Mouse (Mus musculus): ENCODE measurements around the gene Lpin2.
A peak's percentile ranks its signal among the peaks of the same experiment; 100 is the strongest.

Lpin2 gene

DNA sequence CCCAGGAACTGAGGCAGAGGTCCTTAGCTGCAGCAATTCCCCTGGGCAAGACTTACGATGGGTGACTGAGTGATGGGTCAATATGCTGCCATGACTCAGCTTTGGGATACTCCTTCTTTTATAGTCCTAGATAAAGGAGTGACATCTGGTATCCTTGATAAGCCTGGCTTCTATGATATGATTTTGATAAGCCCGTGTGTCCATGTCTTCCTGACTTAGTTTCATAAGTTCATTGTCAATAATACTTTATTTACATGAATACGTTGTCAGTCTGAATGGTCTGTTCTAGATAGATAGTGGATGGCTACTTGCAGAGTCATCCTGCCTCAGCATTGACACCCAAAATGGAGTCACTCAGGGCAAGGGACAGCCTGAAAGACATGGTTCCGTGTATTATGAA lies 11.2 kb upstream of the Lpin2 start:
- DNase-seq (ENCODE audit: low spot score), result no peak

DNA sequence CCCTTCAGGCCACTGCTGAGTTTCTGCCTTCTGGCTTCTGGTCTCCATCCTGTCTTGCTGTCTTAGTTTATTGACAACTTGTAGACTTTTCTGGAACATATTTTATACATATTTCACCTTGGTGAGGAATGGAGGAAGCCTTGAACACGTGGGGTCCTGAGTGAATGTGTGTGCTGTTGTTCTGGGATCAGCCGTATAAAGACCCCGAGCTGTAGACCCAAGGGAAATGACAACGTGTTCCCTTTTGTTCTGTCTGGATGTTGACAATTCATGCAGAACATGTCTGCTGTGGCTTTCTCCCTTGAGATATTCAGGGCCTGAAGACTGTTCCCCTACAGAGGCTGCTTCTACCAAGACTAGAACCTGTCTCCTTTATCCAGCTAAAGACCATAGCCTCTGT lies 5.0 kb upstream of the Lpin2 start:
- no peak for DNase-seq (ENCODE audit: low spot score)

DNA sequence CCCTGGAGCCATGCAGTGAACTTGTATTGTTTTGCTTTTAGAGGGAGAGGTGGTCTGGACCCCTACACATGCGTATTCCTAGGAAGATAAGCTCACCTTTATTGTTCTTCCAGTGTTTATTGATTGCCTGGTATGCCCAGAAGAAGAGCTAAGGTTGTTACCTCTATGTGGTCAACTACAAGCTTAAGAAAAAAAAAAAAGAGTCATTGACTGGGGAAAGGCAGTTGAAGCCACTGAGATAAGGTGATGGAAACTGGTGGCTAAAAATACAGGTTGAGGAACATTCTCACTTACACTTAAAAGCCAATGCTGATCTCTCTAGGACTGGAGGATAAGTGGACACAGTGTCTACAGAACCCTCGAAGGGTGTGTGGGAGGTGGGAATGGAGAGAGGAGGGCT lies 4.4 kb upstream of the Lpin2 start:
- DNase-seq (ENCODE audit: low spot score), result no peak

DNA sequence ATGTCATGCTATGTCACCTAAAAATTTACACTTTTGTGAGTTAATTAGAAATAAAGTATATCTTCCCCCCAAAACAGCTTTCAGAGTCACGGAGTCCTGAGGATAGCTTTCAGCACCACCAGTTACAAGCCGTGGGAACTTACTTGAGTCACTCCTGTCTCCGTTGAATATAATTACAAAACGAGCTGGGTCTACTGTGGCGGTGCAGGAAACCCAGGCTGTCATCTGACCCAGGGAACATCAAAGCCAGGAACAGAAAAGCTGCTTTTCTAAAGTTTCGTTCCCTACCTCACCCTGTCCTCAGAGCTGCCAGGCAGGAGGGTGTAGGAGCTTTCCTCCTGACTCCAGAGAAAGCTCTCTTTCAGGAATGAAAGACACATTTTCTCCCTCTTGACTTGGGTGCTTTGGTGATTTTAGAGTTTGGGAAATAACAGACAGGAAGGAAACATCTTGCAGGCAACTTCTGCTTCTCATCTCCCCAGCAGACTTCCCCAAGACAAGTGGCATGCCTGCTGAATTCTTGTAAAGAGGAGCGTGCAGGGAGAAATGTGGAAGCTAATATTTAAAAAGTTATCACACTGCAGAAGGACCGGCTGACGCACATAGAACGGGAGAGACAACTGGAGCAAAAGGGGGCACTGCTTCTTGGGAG lies 3.7 kb upstream of the Lpin2 start:
- no peak for DNase-seq (ENCODE audit: low spot score)

DNA sequence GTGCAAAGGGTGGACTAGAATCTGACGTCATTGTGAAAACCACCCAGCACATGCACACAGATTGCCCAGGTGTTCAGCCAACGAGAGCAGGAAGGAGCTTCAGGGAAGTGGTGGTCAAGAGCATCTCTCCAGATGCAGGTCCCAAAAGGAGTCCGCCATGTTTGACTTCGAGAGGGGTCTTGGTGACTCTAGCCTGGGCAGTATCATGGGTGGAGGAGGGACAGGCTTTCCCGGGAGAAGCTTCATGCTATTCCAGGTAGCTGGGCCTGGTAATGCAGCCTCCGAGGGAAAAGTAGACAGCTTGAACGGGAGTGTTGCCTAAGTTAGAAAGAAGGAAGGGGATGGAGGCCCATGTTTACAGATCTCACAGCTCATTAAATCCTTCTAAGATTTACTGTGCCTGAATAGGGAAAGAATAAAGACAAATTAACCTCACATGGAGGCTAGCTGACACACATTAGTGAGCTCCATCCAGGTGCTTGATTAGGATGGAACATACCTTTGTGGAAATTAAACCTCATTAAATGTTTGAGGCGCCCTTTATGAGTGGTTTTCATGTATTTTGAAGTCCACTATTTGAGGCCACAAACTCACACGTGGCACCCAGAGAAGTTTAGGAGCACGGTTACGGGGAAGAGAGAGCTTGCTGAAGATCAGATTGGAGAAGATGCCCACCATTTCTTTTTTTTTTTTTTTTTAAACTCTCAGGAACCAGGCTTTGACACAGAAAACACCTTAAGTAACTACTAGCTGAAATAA lies 2.6 kb upstream of the Lpin2 start:
- no peak for DNase-seq (ENCODE audit: low spot score)

DNA sequence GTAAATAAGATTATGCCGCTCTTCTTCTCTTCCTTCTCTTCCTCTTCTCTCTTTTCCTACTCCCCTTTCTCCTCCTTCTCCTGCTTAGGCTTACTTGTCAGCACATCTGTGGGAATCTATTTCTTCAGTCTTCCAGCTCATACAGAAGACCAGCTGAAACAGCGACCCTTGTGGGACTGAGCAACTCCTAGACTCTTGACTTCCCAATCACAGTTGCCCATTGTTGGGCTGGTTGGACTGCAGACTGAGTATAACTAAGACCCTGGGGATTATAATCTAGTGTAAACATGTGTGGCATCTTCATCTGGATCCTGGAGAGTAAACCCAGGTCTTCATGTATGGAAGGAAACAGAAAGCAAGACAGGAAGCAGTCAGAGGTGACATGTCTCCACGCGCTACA lies 1.8 kb upstream of the Lpin2 start:
- no peak for DNase-seq (ENCODE audit: low spot score)

DNA sequence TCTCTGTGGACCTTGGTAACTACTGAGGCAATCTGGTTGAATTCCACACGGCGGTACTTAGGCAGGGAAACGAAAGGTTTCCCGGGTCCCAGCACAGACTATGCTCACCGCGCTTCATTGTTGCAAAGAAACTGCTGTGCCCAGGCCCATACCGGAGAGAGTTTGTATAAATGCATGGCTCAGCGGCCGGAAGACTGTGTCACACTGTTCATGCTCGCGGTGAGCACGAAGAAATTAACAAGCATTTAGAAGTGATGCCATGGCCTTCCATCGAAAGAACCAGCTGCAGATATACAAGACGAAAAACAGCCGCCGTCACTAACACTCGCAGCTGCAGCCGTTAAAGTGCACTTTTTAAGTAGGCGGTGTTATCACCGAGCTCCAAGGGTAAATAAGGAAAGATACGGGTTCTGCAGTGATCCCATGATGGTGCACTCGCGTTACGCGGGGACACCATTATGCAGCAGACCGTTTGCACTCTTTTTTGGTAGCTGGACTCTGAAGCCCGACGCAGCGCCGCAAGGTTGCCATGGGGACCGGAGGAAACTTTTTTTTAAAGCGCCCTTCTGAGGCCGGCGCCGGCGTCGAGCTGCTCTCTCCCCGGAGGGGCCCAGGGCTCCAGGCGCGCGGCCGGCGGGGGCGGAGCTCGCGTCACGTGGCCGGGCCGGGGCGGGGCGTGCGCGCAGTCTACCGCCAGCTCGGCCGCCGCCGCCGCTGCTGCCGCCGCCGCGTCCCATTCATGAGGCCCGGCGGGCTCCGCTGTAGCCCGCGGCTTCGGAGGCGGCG lies 704 bp downstream of the Lpin2 start:
- peak; percentile 96 for DNase-seq (ENCODE audit: low spot score)

DNA sequence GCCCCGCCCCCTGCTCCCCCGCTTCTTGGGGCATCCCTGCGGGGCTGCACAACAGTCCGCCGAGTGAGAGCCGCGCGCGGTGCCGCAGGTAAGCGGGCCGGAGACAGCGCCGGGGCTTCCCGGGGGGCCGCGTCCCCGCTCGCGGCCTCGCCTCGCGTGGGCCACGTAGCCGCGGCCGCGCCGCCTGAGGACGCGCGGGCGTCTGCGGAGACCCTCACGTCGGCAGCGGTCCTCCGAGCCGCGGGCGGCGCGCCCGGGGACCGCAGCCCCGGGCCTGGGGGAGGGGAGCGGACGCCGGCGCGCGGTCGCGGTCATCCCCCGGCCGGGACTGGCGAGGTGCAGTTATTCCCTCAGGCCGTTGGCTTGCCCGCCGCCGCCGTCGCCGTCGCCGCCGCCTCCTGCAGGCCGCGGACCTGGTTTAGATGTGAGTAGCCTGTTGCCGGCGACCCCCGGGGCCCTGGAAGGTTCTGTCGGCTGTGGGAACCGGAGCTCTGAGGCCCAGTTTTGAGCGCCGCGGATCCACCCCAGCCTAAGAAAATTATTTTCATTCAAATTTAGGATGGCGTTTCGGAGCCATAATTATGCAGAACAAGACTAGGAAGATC lies 1.4 kb downstream of the Lpin2 start:
- DNase-seq (ENCODE audit: low spot score), result peak; percentile 69

DNA sequence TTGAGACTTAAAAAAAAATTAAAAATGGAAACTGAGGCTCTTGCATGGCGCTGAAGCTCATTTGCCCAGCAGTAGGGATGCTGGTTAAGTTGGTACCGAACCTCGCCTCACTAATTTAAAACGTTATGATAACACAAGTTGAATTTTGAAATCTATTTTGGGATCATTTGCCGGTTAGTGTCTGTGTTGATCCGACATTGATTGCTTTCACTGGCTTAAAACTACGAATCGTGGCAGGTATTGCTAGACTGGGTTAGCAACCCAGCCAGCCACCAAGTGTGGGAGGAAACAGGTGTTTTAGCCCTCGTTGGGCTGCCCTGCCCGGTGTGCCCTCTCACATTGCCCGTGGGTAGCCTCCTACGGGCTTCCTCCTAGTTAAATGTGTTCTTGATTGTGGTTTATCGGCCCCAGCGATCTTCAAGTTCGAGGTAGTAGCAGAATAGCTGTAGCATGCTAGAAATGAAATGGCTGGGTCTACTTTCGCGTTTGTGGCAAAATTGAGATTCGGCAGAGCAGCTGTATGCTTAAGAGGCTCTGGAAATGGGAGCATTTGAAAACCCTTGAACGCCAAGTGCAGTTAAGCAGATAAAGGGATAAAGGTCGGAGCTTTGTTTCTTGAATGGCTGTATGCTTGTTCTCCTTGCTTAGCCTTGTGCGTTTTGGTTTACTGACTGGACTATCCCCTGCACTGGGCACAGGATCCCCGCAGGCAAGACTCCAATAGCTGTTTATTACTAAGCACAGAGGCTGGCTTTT lies 2.2 kb downstream of the Lpin2 start:
- DNase-seq (ENCODE audit: low spot score), result no peak

DNA sequence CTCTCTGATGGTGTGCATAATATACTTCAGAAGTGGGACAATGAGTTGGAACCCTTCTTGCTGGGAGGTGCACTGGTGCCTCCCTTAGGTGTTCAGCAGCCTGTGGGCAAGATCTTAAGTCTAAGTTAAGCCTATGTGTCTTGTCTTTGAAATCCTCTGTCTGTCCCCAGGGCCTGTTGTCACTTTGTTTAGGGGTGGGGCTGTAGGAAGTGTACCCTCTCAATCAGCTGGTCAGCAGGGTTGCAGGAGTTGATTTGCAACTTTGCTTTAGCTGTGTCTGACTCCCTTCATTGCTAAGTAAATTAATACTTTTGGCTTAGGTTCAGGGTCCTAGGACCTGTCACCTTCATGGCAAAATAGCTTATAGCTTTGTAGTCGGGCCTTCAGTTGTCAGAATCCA lies 3.0 kb downstream of the Lpin2 start:
- no peak for DNase-seq (ENCODE audit: low spot score)

DNA sequence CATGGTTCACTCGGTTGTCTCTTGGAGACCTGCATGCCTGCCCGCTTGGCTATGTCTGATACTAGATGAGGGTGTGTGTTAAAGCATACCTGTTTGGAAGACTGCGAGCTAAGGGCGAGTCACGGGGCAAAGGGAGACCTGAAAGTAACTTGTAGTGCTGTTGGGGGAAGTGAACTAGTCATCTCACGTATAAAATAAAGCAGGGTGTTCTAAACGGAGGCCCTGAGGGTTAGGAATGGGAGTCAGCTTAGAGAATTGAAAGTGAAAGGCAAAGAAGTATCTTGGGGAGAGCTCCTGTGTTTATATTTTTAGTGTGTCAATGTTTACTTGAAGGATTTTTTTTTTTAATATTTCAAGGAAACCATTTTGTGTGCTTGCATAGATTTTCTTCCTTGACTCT lies 8.2 kb downstream of the Lpin2 start:
- peak; percentile 27 for DNase-seq (ENCODE audit: low spot score)

DNA sequence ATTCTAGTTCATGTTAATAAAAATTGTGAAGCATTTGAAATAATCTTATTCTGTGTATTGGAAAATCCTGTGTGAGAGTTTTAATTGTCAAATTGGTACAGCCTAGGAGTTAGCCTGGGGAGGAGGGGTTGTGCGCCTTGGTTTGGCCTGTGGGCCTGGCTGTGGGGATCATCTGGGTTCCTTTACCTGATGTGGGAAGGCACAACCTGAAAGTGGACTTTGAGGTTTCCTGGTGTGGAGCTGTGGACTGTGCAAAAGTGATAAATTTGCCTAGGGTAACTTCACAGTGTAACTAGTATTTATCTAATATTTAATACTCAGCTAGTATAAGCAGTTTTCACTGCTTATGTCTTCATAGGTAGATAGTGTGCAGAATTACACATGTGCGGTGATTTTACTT lies 8.7 kb downstream of the Lpin2 start:
- DNase-seq (ENCODE audit: low spot score), result no peak

DNA sequence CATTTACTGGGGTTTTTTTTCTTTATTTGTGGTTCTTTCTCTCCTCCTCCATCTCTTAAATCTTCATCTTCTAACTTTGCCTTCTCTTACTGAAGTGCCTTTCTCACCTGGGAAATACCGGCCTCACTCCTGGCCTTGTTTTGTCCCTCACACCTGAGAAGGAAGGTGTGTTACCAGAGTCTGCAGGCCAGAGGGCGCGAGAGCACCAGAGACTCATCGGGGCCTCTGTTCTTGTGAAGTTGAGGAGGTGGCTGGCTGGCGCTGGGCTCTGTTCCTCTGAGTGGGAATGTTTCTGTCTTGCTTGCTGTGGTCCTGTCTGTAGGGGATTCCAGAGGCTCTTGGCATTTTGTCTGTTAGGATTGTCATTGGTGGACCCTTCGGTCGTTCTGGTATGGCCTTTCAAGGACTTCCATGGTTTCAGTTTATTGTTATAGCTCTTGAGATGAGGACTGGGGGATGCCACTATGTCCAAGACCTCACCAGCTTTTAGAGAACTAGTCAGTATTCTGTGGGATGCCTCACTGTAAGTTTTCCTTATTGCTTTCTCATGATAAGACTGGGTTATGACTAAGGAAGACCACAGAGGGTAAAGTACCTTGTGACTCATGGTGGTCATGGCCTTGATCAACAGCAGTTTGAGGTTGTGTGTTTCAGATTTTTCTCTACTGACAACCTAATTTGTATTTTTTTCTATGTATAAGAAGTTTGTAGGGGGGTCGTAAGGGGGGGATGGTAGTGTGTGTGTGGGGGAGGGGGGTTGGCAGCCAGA lies 9.5 kb downstream of the Lpin2 start:
- peak; percentile 24 for DNase-seq (ENCODE audit: low spot score)

DNA sequence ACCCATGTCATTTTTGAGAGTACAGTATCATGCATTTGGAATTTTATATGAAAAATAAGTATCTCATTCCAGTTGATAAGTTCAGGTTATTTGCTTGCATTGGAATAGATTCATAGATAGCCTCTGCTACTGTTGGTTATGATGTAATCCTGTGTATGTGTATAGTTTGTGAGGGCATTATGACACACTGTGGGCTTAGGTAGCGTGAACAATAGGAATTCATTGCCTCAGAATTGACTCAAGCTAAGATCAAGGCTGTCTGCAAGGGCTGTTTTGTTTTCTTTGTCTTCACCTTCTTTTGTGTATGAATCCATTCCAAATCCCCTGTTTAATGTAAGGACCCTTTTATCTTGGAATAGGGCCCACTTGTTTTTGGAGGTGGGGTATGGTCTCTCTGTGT lies 10.7 kb downstream of the Lpin2 start:
- no peak for DNase-seq (ENCODE audit: low spot score)

DNA sequence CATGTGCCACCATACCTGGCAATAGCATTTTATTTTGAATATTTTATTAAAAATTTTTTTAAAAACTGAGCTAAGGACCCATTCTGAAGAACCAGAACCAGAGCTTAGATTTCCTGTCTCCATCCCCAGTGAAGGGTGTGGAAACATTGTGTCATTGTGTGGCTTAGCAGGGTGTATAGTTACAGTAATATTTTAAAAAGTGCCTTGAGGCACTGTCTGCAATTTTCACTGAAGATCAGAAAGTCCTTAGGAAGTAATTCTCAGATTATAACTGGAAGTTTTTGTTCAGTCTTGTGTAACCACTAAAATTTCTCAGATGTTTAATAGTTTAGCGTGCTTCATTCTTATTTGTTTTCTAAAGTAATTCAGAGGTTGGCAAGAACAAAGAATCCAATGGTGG lies 11.1 kb downstream of the Lpin2 start:
- DNase-seq (ENCODE audit: low spot score), result no peak

DNA sequence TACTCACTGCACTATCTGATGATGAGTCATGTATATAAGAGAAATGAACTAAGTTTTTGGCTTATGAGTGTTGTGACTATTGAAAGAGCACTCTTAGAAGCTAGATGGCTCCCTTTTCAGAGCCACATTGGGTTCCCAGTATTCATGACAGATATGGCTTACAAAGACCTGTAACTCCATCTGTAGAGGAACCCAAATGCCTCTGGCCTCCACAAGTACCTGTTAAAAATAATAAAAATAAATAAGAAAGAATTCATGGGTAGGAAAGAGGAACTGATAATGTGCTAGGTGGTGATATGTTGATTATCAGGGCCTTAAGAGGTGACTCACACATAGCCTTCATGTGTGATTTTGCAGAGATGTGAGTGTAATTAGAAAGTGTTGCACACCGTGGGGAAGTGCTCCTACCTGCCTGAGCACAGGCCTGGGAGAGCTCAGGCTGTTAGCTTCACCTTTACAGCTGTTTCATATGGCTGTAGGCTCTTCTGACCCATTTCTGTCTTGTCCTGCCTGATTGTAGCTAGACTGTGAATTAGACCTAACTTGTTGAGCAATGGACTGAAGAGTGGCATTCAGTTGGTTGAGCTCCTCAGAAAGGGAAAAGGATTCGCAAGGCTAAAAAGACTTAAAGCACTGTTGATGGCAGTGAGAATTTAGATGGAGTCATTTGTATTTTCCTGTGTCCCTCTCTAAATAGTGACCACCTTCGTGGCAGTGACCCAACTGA lies 12.7 kb downstream of the Lpin2 start:
- DNase-seq (ENCODE audit: low spot score), result no peak

DNA sequence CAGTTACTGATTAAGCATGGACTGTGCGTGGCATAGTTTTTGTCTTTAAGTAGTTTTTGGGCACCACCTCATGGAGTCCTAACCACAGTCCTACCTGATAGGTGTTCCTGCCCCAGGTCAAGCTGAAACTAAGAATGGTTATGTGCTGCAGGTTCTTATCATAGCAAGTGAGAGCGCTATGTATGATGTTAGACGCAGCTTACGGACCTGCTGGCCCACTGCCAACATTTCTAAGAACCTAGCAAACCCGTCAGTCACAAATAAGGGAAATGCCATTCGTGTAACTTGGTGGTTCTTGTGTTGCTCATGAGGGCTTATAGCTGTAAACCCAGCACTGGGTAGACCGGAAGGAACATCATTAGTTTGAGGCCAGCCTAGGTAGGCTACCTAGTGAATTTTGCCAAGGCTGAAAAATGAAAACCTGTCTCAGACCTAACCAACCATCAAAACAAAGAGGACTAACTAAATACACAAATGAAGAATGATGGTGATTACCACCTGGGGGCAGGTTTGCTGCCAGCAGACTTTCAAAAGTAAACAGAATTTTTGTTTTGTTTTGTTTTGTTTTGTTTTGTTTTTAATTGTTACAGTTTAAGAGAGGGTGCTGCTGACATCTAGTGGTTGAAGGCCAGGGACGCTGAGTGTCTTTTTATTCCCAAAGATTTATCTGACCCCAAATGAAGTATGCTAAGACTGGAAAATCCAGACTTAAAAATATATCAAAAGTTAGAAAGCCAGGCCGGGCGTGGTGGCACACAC lies 13.5 kb downstream of the Lpin2 start:
- DNase-seq (ENCODE audit: low spot score), result peak; percentile 60

DNA sequence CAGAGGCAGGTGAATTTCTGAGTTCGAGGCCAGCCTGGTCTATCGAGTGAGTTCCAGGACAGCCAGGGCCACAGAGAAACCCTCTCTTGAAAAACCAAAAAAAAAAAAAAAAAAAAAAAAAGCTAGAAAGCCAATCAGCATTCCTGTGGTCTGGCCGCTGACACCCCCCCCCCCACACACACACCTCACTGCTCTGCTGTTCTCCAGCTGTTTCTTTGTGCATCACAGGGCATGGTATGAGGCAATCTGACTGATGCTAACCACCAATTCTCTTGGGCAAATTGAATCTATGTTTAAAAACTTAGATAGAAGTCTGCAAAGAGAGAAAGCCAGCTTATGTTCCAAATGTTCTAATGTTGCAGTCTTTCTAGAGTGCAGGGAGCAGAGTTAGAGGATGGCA lies 14.1 kb downstream of the Lpin2 start:
- DNase-seq (ENCODE audit: low spot score), result no peak

DNA sequence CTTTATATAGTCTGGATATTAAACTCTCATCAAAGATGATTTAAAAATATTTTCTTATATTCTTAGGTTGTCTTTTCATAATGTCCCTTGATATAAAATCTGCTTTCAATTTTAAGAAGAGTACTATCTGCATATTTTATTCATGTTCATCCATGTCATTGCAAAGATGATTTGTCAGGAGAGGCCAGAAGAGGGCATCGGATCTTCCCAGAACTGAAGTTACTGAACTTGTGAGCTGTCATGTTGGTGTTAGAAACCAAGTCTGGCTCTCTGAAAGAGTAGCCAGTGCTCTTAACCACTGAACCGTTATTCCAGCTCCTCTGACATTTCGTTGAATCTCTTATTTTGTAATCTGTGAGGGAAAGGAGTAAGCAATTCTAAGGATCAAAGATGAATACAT lies 17.0 kb downstream of the Lpin2 start:
- no peak for DNase-seq (ENCODE audit: low spot score)

DNA sequence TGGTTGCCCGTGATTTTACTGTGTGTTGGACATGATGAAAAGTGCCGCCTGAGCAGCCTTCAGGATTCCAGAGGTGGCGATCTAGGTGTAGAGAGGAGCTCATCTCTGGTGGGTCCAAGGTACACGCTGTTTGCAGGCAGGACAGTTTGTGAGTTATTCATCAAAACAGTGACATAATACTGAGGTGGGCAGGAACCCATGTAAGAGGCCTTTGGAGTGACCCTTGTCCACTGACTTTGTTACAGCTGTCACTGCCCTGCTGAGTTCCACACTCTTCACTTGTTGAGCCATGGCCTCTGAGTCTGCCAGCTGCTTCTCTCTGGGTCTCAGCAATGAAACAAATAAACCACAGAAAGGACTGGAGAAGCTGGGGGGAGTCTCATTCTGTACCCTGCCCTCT lies 19.8 kb downstream of the Lpin2 start:
- DNase-seq (ENCODE audit: low spot score), result no peak

Measured in testis, postnatal 10 days (tissue).